Mouse (Mus musculus) neural tube, embryonic 14.5 days (tissue): ENCODE measurements at regions not wholly inside any gene's neighbourhood (a gene's known extent, or its start where the extent isn't known, plus 50 kb on each side); places are given as distances from the start of the nearest gene placed in this dataset.

Experiments used
- ATAC-seq: fragments of 200-750 bp; cut with Nextera tagmentation; 2 replicates; pipeline ENCODE4 v1.8.0; 2017; ENCODE audit warnings: low read depth, mild to moderate bottlenecking, moderate TSS enrichment, moderate library complexity
- H3K27ac ChIP-seq: fragments of 300-500 bp; sonication (generic); 2 replicates; pipeline ENCODE4 v1.5.1; 2014; ENCODE audit warnings: low read depth, mild to moderate bottlenecking, control low read depth, low read length, moderate library complexity, mixed read lengths
- H3K27me3 ChIP-seq: fragments of 300-500 bp; sonication (generic); 2 replicates; pipeline ENCODE4 v1.6.1; 2014; ENCODE audit warnings: low read length; ENCODE audit not compliant: control insufficient read depth, insufficient read depth
- H3K36me3 ChIP-seq: fragments of 300-500 bp; sonication (generic); 2 replicates; pipeline ENCODE4 v1.6.1; 2014; ENCODE audit warnings: low read length, mixed read lengths; ENCODE audit not compliant: control insufficient read depth, insufficient read depth
- H3K4me1 ChIP-seq: fragments of 300-500 bp; sonication (generic); 2 replicates; pipeline ENCODE4 v1.6.1; 2014; ENCODE audit warnings: low read length; ENCODE audit not compliant: control insufficient read depth, insufficient read depth
- H3K4me2 ChIP-seq: fragments of 300-500 bp; sonication (generic); 2 replicates; pipeline ENCODE4 v1.6.1; 2014; ENCODE audit warnings: mild to moderate bottlenecking, low read depth, low read length, control low read depth
- H3K4me3 ChIP-seq: fragments of 300-500 bp; sonication (generic); 2 replicates; pipeline ENCODE4 v1.5.1; 2014; ENCODE audit warnings: low read depth, low read length, control low read depth, mixed read lengths
- H3K9ac ChIP-seq: fragments of 300-500 bp; sonication (generic); replicated peaks from 2 replicates; pipeline ENCODE4 v1.6.1; 2014; ENCODE audit warnings: low read depth, mild to moderate bottlenecking, control low read depth, low read length, mixed read lengths
- H3K9me3 ChIP-seq: fragments of 300-500 bp; sonication (generic); 2 replicates; pipeline ENCODE4 v1.6.1; 2016; ENCODE audit warnings: low read length; ENCODE audit not compliant: control insufficient read depth
- WGBS: fragments of 180-500 bp; shearing (Covaris S2); extraction: QIAGEN DNeasy Blood & Tissue Kit; methylation state at CpG from one replicate; pipeline ENCODE4 v1.1.7; 2014; 5-methylcytosine and 5-hydroxymethylcytosine counted together

GRCm38 (mm10) chr10:50241645-50242044 is 350.8 kb upstream of the Ascc3 start:
- H3K4me1 ChIP-seq = no peaks in the 10 kb centered on the region
- no peaks in the 10 kb centered on the region for H3K27me3 ChIP-seq
- no peak for ATAC-seq
- no peak overlapping the region for H3K27ac ChIP-seq
- H3K4me2 ChIP-seq = no peak overlapping the region
- no peak overlapping the region for H3K9ac ChIP-seq
- no peaks in the 10 kb centered on the region for H3K9me3 ChIP-seq
- no peak overlapping the region for H3K4me3 ChIP-seq
- no peaks in the 10 kb centered on the region for H3K36me3 ChIP-seq
- 82% methylated on average over 4 of the region's 4 CpGs for WGBS

DNA sequence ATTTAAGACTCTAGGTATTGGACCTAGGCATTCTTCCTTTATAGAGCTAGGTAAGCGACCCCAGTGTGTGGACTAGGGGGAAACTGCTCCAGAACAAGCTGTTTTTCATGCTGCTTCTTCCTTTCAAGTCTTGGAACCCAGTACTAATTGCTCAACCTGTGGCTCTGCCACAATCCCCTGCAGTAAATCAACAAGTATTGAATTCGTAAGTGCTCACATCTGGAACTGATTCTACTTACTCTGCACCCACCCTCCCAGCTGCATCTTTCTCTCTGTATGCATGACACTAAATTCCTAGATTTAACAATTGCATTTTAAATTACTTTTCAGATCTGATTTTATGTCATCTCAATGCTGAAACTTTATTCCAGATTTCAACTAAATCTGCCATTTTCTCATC is 388.9 kb upstream of the Ascc3 start:
- no peak for ATAC-seq
- WGBS = 67% methylated on average over 2 of the region's 2 CpGs

GRCm38 (mm10) chr10:50201691-50202090 is 390.8 kb upstream of the Ascc3 start:
- Histone ChIP-seq H3K9ac (no peak overlapping the region), H3K4me1 (no peaks in the 10 kb centered on the region), H3K4me3 (no peak overlapping the region), H3K9me3 (no peaks in the 10 kb centered on the region), H3K4me2 (no peak overlapping the region), H3K27me3 (no peaks in the 10 kb centered on the region), H3K27ac (no peak overlapping the region), H3K36me3 (no peaks in the 10 kb centered on the region)
- 54% methylated on average over 2 of the region's 2 CpGs for WGBS
- no peak for ATAC-seq

More for the DNA sequence above, 388.9 kb upstream of the Ascc3 start:
- Histone ChIP-seq H3K9me3 (no peaks in the 10 kb centered on the region), H3K4me3 (no peak overlapping the region), H3K27ac (no peak overlapping the region), H3K27me3 (no peaks in the 10 kb centered on the region), H3K9ac (no peak overlapping the region), H3K36me3 (no peaks in the 10 kb centered on the region), H3K4me2 (no peak overlapping the region), H3K4me1 (no peaks in the 10 kb centered on the region)

DNA sequence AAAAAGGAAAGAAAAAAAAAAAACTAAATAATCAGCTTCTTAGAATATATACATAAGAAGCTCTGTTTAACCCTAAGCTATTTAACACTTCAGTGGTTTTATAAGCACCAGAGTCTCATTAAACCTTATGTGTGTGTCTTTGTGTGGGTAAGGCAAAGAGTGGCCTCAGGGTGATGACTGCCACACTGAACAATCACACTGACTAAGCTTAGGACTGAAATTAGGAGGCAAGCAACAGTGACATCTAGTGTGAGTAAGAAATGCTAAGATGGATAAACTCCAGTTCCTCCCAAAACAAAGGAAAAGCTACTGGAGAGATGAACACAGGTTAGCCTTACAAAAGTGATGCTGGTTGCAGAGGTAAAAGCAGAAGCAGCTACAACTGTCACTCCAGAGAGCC is 392.6 kb upstream of the Ascc3 start:
- Histone ChIP-seq H3K4me3 (no peak overlapping the region), H3K27me3 (no peaks in the 10 kb centered on the region), H3K9ac (no peak overlapping the region), H3K27ac (no peak overlapping the region), H3K4me1 (no peaks in the 10 kb centered on the region), H3K36me3 (no peaks in the 10 kb centered on the region), H3K9me3 (no peaks in the 10 kb centered on the region), H3K4me2 (no peak overlapping the region)
- peak; percentile 94 for ATAC-seq

DNA sequence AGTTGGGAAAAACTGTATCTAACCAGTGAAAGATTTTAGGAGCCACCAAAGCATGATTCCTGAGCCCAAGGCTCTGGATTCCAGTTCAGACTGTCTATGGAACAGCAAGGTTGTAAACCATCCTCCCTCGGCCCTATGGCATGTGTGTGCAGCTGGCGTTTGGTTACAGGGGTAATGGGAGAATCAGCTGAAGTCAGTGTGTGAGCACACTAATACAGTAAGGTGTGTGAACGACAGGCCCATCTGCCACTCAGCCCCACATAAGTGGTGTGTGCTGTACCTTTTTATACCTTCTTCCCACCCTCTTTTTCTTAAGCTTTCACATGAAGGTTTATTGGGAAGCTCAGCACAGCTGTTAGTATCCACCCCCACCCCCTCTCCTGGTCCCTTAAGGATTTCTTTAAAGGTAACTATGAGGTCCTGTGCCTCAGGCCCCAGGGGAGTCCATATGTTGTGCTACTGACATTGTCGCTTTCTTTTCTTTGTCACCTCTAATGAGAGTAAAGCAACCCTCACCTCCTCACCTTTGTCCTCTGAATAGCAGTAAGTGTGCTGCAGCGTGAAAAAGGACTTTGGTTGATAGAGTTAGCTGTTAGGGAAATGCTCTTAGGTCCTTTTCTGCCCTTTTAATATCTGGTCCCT is 394.5 kb upstream of the Ascc3 start:
- WGBS = 58% methylated on average over 5 of the region's 5 CpGs
- Histone ChIP-seq H3K4me3 (no peak overlapping the region), H3K27me3 (no peaks in the 10 kb centered on the region), H3K4me2 (no peak overlapping the region), H3K9me3 (no peaks in the 10 kb centered on the region), H3K4me1 (no peaks in the 10 kb centered on the region), H3K36me3 (no peaks in the 10 kb centered on the region), H3K27ac (0 out of 2 replicates have a peak overlapping the region, but pooled peaks have one; percentile 4), H3K9ac (no peak overlapping the region)
- ATAC-seq = no peak

- 78% methylated on average over 4 of the region's 4 CpGs for WGBS
- no peak overlapping the region for H3K4me3 ChIP-seq
- H3K27ac ChIP-seq = no peak overlapping the region
- no peaks in the 10 kb centered on the region for H3K36me3 ChIP-seq
- H3K9me3 ChIP-seq = no peaks in the 10 kb centered on the region
- H3K9ac ChIP-seq = no peak overlapping the region
- H3K4me2 ChIP-seq = no peak overlapping the region
- no peaks in the 10 kb centered on the region for H3K27me3 ChIP-seq
- H3K4me1 ChIP-seq = no peaks in the 10 kb centered on the region
- no peak for ATAC-seq
Measured at GRCm38 (mm10) chr10:50190276-50190675, 401.7 kb upstream of the Grik2 start.

DNA sequence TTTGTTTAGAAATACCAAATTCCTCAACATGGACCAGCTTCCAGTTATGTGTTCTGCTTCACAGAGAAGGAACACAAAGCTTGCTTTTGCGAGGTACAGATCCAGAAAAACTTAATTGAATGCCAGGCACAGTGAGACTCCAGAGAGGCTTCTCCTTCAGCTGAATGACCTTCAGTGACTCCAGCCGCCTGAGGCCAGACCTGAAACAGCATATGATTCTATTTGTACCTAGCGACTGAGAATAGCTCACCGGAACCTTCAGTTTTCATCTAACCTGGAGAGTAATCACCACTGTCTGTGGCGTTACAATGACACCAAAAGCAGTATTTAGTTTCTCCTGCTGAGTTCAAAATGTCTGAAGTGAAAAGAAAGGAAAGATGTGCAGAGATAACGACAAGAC is 380.6 kb upstream of the Grik2 start:
- H3K4me1 ChIP-seq = no peaks in the 10 kb centered on the region
- H3K9ac ChIP-seq = no peak overlapping the region
- H3K4me3 ChIP-seq = no peak overlapping the region
- 79% methylated on average over 6 of the region's 6 CpGs for WGBS
- no peaks in the 10 kb centered on the region for H3K36me3 ChIP-seq
- no peaks in the 10 kb centered on the region for H3K9me3 ChIP-seq
- no peak overlapping the region for H3K4me2 ChIP-seq
- no peaks in the 10 kb centered on the region for H3K27me3 ChIP-seq
- no peak for ATAC-seq
- H3K27ac ChIP-seq = no peak overlapping the region

- no peak overlapping the region for H3K4me2 ChIP-seq
- no peak overlapping the region for H3K4me3 ChIP-seq
- no peak overlapping the region for H3K9ac ChIP-seq
- ATAC-seq = no peak
- H3K27ac ChIP-seq = no peak overlapping the region
- H3K4me1 ChIP-seq = no peaks in the 10 kb centered on the region
- WGBS = 82% methylated on average over 1 of the region's 1 CpGs
- H3K36me3 ChIP-seq = no peaks in the 10 kb centered on the region
- H3K9me3 ChIP-seq = no peaks in the 10 kb centered on the region
- no peaks in the 10 kb centered on the region for H3K27me3 ChIP-seq
Measured at GRCm38 (mm10) chr10:50138351-50138750, 349.8 kb upstream of the Grik2 start.

DNA sequence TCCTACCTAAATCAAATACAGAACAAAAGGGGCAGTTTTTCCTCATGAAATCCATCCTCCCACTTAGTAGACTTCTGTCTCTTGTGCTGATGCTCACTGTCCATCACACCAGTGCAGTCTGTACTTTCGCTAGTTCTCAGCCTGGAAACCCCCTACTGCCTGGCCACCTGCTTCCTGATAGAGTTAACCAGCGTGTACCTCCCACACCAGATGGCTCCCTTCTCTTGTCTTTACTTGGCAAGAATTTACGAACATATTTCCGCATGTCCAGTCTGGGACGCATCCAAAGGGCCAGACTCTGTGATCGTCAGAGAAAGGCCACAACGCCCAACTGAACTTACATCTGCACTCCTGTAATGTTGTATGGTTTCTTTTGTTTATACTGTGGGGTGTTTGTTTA is 349.2 kb upstream of the Grik2 start:
- whole genome bisulfite sequencing = 53% methylated on average over 7 of the region's 7 CpGs
- no peak overlapping the region for H3K9ac ChIP-seq
- no peak overlapping the region for H3K4me3 ChIP-seq
- H3K27me3 ChIP-seq = no peaks in the 10 kb centered on the region
- H3K36me3 ChIP-seq = no peaks in the 10 kb centered on the region
- H3K4me2 ChIP-seq = no peak overlapping the region
- no peaks in the 10 kb centered on the region for H3K9me3 ChIP-seq
- no peak for ATAC-seq
- H3K27ac ChIP-seq = no peak overlapping the region
- H3K4me1 ChIP-seq = no peaks in the 10 kb centered on the region
